Mouse (Mus musculus) lung, adult 2 months (tissue): ENCODE data around the gene Scube3. TPM values are rescaled to one million over a fixed set of nuclear protein-coding genes. Genes with fewer than 3 reads are reported as not detected.

ENCODE experiments used
- DNase-seq: peaks from one replicate; pipeline ENCODE4 v3.0.0; 2022
- H3K4me1 ChIP-seq: fragments of 200-500 bp; 2 replicates; pipeline ENCODE4 v1.6.1; 2011; ENCODE audit warnings: low read length; ENCODE audit not compliant: control insufficient read depth, insufficient read depth
- H3K4me3 ChIP-seq: fragments of 200-500 bp; replicated peaks from 2 replicates; pipeline ENCODE3; 2011; ENCODE audit warnings: low read depth, mild to moderate bottlenecking, control low read depth, low read length; ENCODE audit errors: extremely low read depth
- CTCF ChIP-seq: fragments of 200-500 bp; IDR thresholded peaks from 2 replicates; pipeline ENCODE4 v1.5.1; 2011; ENCODE audit warnings: mild to moderate bottlenecking, low read length, control low read depth; ENCODE audit not compliant: insufficient read depth
- POLR2A ChIP-seq: fragments of 200-500 bp; IDR thresholded peaks from 2 replicates; pipeline ENCODE4 v1.6.1; 2011; ENCODE audit warnings: low read depth, mild to moderate bottlenecking, control low read depth, low read length, borderline replicate concordance; ENCODE audit errors: extremely low read depth
- WGBS: fragments of 180-500 bp; shearing (Covaris S2); methylation state at CpG from one replicate; pipeline ENCODE4 v1.1.7; 2018; 5-methylcytosine and 5-hydroxymethylcytosine counted together
- polyA plus RNA-seq: library from polyadenylated mRNA; depleted of rRNA; stranded (reverse); fragments of >200 nt; gene quantifications from 2 replicates; pipeline ENCODE4 v1.2.3, GENCODE M21; 2012; rRNA removed

Gene Scube3
- polyA plus RNA-seq = 3.1 and 3.6 TPM in 2 replicates

- H3K4me1 ChIP-seq = peaks cover 4% of the 10 kb centered on the region
- peak within 1 kb of the TSS; percentile 49 for H3K4me3 ChIP-seq
- TF ChIP-seq CTCF (no peak), POLR2A (no peak)
- WGBS = under 1% methylated on average over 73 of the region's 97 CpGs
- DNase-seq = no peak
Measured at GRCm38 (mm10) chr17:28141771-28142699, at the start of gene Scube3. TSS of gene Scube3 (plus strand) at chr17:28142141.

GRCm38 (mm10) chr17:28092297-28092696, 49.6 kb upstream of the Scube3 start:
- no peaks in the 10 kb centered on the region for H3K4me1 ChIP-seq
- no peak for DNase-seq
- no peak overlapping the region for H3K4me3 ChIP-seq
- no peak for TF ChIP-seq CTCF
- no peak for TF ChIP-seq POLR2A
- WGBS = 86% methylated on average over 2 of the region's 2 CpGs

DNA sequence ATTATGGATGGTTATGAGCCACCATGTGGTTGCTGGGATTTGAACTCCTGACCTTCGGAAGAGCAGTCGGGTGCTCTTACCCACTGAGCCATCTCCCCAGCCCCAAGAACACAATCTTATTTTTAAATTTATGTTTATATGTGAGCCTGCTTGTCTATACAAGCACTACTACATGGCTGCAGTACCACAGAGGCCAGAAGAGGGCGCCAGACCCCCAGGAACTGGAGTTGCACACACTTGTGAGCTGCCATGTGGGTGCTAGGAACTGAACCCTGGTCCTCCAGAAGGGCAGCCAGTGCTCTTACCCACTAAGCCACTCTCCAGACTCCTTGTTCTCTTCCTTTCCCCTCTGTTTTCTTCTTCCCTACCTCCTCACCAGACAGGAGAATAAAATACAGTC, 48.1 kb upstream of the Scube3 start:
- Histone ChIP-seq H3K4me1 (no peaks in the 10 kb centered on the region), H3K4me3 (no peak overlapping the region)
- TF ChIP-seq CTCF (no peak), POLR2A (no peak)
- WGBS = 76% methylated on average over 3 of the region's 3 CpGs
- no peak for DNase-seq

DNA sequence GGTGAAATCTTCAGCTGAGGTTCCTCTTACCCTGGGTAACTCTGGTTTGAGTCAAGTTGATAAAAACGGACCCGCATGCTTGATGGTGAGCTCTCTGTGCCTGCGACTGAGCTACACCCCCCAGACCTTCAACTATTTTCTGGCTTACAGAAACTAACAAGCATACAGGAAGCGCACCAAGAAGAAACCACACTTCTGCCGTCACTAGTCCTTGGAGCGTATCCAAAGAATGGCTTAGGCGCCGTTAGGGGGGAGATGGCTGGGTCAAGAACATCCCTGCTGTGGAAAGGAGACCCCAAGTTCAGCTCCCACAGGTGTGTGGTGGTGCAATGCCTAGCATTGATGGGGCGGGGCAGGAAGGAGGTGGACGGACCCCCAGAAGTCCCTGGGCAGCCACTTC, 45.5 kb upstream of the Scube3 start:
- WGBS = 51% methylated on average over 10 of the region's 10 CpGs
- no peaks in the 10 kb centered on the region for H3K4me1 ChIP-seq
- DNase-seq = no peak
- H3K4me3 ChIP-seq = no peak overlapping the region
- TF ChIP-seq CTCF (no peak), POLR2A (no peak)

DNA sequence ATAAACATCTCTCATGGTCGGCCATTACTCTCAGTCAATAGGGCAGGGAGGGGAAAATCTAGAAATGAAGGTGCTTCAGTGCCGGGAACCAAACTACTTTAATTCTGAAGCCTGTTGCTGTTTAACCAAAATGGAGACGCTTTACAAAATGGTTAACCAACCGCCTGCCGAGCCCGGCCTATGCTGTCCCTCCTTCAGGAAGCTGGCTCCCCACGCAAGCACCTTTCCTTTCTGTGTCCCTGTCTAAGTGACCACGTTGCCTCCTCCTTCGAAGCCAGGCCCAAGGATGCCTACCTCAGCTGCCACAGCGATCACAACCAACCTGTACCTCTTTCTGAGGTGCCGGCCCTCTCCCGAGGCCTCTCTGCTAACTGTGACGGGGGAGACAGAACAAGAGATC, 44.6 kb upstream of the Scube3 start:
- no peak for DNase-seq
- Histone ChIP-seq H3K4me1 (no peaks in the 10 kb centered on the region), H3K4me3 (no peak overlapping the region)
- WGBS = 82% methylated on average over 13 of the region's 13 CpGs
- TF ChIP-seq CTCF (no peak), POLR2A (no peak)

DNA sequence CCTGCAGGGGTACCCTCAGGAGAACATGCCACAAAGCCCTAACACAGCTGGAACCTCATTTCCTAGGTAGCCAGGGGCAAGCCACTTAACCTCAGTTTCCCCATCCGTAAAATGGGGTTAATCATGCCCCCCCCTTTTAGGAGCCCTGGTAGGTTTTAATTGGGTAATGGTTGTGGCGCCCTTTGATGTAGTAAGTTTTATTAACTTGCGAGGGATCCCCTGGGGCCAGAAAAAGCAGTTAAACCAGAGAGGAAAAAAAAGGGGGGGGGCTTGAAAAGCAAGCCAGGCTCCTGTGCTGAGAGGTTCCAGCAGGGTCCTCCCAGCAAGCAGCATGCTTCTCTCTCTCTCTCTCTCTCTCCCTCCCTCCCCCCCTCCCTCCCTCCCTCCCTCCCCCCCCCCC, 42.9 kb upstream of the Scube3 start:
- no peak for DNase-seq
- WGBS = 71% methylated on average over 3 of the region's 3 CpGs
- TF ChIP-seq POLR2A (no peak), CTCF (no peak)
- Histone ChIP-seq H3K4me1 (no peaks in the 10 kb centered on the region), H3K4me3 (no peak overlapping the region)

DNA sequence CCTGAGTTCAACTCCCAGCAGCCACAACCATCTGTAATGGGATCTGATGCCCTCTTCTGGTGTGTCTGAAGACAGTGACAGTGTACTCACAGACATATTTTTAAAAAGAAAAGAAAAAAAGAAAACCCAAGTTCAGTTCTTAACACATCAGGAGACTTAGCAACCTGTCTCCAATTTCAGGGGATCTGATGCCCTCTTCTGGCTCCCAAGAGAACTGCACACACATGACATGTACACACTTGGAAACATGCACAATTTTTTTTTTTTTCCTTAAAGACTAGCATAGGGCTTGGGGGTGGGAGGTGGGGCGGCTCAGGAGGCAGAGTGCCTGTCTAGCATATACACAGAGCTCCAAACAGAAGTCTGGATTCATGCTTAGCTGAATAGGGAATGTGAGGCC, 41.3 kb upstream of the Scube3 start:
- no peak for DNase-seq
- TF ChIP-seq POLR2A = no peak
- TF ChIP-seq CTCF = no peak
- Histone ChIP-seq H3K4me1 (no peaks in the 10 kb centered on the region), H3K4me3 (no peak overlapping the region)
- 85% methylated on average over 1 of the region's 1 CpGs for WGBS

DNA sequence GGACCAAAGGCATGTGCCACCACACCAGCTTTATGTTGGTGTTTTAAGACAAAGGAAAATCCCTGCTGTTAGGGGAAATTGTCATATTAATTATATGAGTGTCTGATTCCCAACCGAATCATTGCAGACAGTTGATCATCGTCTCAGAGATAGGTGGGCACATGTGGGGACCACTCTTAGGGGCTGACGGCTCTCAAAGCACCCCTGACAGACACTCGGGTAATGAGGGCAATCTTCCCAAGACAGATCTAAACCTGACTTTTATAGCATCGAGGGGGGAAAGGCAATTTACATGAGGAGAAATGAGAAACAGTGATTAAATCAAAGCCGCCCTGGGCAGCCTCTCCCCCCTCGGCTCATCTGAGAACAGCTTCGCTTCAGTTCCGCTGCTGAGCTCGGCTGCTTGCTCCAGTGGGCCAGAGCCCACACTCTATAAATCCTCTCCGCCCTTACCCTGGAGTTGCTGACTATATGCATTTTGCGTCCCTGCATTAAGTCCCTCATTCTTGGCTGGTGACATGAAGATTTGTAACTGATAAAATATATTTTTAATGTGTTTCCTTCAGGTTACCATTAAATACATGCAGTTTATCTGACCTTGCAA, 40.6 kb upstream of the Scube3 start:
- no peak for DNase-seq
- Histone ChIP-seq H3K4me1 (no peaks in the 10 kb centered on the region), H3K4me3 (no peak overlapping the region)
- no peak for TF ChIP-seq POLR2A
- TF ChIP-seq CTCF = no peak
- WGBS = 61% methylated on average over 12 of the region's 12 CpGs

DNA sequence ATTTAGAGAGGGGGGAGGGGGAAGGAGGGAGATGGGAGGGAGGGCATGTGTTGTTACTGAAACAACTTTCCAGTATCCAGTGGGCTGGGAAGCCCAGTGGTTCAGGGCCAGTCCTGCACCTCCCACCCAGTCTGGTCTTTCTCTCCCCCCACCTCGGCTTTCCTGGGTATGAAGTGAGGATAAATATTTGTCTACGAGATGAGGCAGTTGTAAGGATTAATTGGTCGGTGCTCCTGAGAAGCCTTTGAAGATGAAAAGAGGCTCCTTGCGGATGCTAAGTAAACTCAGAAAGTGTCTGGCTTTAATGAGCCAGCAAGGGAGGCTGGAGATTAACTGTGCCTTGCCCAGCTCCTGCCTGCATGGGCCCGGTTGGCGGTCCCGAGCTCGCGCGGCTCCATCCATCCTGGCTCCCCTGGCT, 40.0 kb upstream of the Scube3 start:
- no peak for DNase-seq
- Histone ChIP-seq H3K4me1 (no peaks in the 10 kb centered on the region), H3K4me3 (no peak overlapping the region)
- 36% methylated on average over 10 of the region's 10 CpGs for WGBS
- TF ChIP-seq POLR2A (no peak), CTCF (no peak)
